Mouse (Mus musculus) G1E (cell line): ENCODE data around the gene Epm2a.

Source experiments
- CTCF ChIP-seq: IDR thresholded peaks from 2 replicates; pipeline ENCODE4 v1.5.1; 2012; ENCODE audit warnings: low read depth, low read length, inconsistent platforms, mixed read lengths
- GATA1 ChIP-seq: IDR thresholded peaks from 2 replicates; pipeline ENCODE4 v1.6.1; 2012; ENCODE audit warnings: borderline replicate concordance, low read length, inconsistent platforms, mixed read lengths

GRCm38 (mm10) chr10:11354609-11355008, 11.4 kb downstream of the Epm2a start:
- no peak for TF ChIP-seq CTCF
- no peak for TF ChIP-seq GATA1
